Mouse (Mus musculus) liver, embryonic 11.5 days (tissue): ENCODE data around the gene Pip4k2a. TPM values are rescaled to one million over a fixed set of nuclear protein-coding genes. Genes with fewer than 3 reads are reported as not detected.
A peak's percentile ranks its signal among the peaks of the same experiment; 100 is the strongest.

ENCODE experiments used
- ATAC-seq: fragments of 200-750 bp; cut with Nextera tagmentation; replicated peaks from 2 replicates; pipeline ENCODE4 v1.8.0; 2017; ENCODE audit warnings: moderate number of reproducible peaks, mild to moderate bottlenecking, moderate TSS enrichment, moderate library complexity; ENCODE audit not compliant: low FRiP score
- DNase-seq: peaks from one replicate; pipeline ENCODE4 v3.0.0-alpha.2; 2017; ENCODE audit warnings: low spot score
- H3K27ac ChIP-seq: fragments of 300-500 bp; sonication (generic); 2 replicates; pipeline ENCODE4 v1.5.1; 2014; ENCODE audit warnings: mild to moderate bottlenecking, low read depth, low read length, control low read depth
- H3K27me3 ChIP-seq: fragments of 300-500 bp; sonication (generic); replicated peaks from 2 replicates; pipeline ENCODE4 v1.6.1; 2014; ENCODE audit warnings: low read length, mixed read lengths; ENCODE audit not compliant: control insufficient read depth, insufficient read depth
- H3K36me3 ChIP-seq: fragments of 300-500 bp; sonication (generic); 2 replicates; pipeline ENCODE4 v1.6.1; 2014; ENCODE audit warnings: mild to moderate bottlenecking, low read length, moderate library complexity, mixed read lengths; ENCODE audit not compliant: control insufficient read depth, insufficient read depth
- H3K4me1 ChIP-seq: fragments of 300-500 bp; sonication (generic); replicated peaks from 2 replicates; pipeline ENCODE4 v1.6.1; 2014; ENCODE audit warnings: low read length, mixed read lengths; ENCODE audit not compliant: control insufficient read depth, insufficient read depth
- H3K4me2 ChIP-seq: fragments of 300-500 bp; sonication (generic); 2 replicates; pipeline ENCODE4 v1.6.1; 2014; ENCODE audit warnings: mild to moderate bottlenecking, control low read depth, moderate library complexity
- H3K4me3 ChIP-seq: fragments of 300-500 bp; sonication (generic); 2 replicates; pipeline ENCODE4 v1.5.1; 2014; ENCODE audit warnings: low read depth, low read length, control low read depth
- H3K9ac ChIP-seq: fragments of 300-500 bp; sonication (generic); 2 replicates; pipeline ENCODE4 v1.6.1; 2014; ENCODE audit warnings: low read depth, low read length, control low read depth
- H3K9me3 ChIP-seq: fragments of 300-500 bp; sonication (generic); 2 replicates; pipeline ENCODE4 v1.6.1; 2016; ENCODE audit warnings: low read length, inconsistent platforms, mixed read lengths; ENCODE audit not compliant: control insufficient read depth
- WGBS: fragments of 180-500 bp; shearing (Covaris S2); extraction: QIAGEN DNeasy Blood & Tissue Kit; methylation state at CpG from one replicate; pipeline ENCODE4 v1.1.7; 2014; 5-methylcytosine and 5-hydroxymethylcytosine counted together
- polyA plus RNA-seq: library from polyadenylated mRNA; unstranded; fragments of >200 nt; fragmentation: Nextera tagmentation; extraction: Ambion mirVana; gene quantifications from 2 replicates; pipeline ENCODE4 v1.2.1, GENCODE M21; 2014

Pip4k2a gene
- polyA plus RNA-seq, 1 experiment from 2014 or later, result 20.5 TPM

GRCm38 (mm10) chr2:18923098-18923649, 74.8 kb downstream of the Pip4k2a start:
- H3K27ac ChIP-seq, result no peak overlapping the region
- WGBS, result 78% methylated on average over 9 of the region's 9 CpGs
- H3K36me3 ChIP-seq, result no peaks in the 10 kb centered on the region
- ATAC-seq, result no peak
- no peak overlapping the region for H3K4me3 ChIP-seq
- no peaks in the 10 kb centered on the region for H3K27me3 ChIP-seq
- peaks cover 29% of the 10 kb centered on the region for H3K4me1 ChIP-seq
- H3K9me3 ChIP-seq, result no peaks in the 10 kb centered on the region
- no peak overlapping the region for H3K4me2 ChIP-seq
- H3K9ac ChIP-seq, result no peak overlapping the region
- DNase-seq, result no peak

- Histone ChIP-seq H3K27ac (no peak overlapping the region), H3K4me1 (peaks cover 31% of the 10 kb centered on the region), H3K27me3 (no peaks in the 10 kb centered on the region), H3K4me2 (no peak overlapping the region), H3K36me3 (no peaks in the 10 kb centered on the region), H3K4me3 (no peak overlapping the region), H3K9ac (no peak overlapping the region), H3K9me3 (no peaks in the 10 kb centered on the region)
- no peak for ATAC-seq
- no peak for DNase-seq
- 71% methylated on average over 1 of the region's 1 CpGs for WGBS
Measured at GRCm38 (mm10) chr2:18921570-18922180, 76.3 kb downstream of the Pip4k2a start.

GRCm38 (mm10) chr2:18920461-18920877, 77.5 kb downstream of the Pip4k2a start:
- Histone ChIP-seq H3K36me3 (no peaks in the 10 kb centered on the region), H3K27ac (no peak overlapping the region), H3K27me3 (no peaks in the 10 kb centered on the region), H3K9me3 (no peaks in the 10 kb centered on the region), H3K9ac (no peak overlapping the region), H3K4me1 (peaks cover 40% of the 10 kb centered on the region), H3K4me3 (no peak overlapping the region), H3K4me2 (no peak overlapping the region)
- ATAC-seq (no peak), DNase-seq (no peak)
- 49% methylated on average over 2 of the region's 2 CpGs for WGBS

GRCm38 (mm10) chr2:18919797-18920354, 78.0 kb downstream of the Pip4k2a start:
- WGBS, result 59% methylated on average over 5 of the region's 5 CpGs
- H3K9me3 ChIP-seq, result no peaks in the 10 kb centered on the region
- DNase-seq (no peak), ATAC-seq (no peak)
- peaks cover 43% of the 10 kb centered on the region for H3K4me1 ChIP-seq
- no peak overlapping the region for H3K4me3 ChIP-seq
- no peak overlapping the region for H3K9ac ChIP-seq
- no peaks in the 10 kb centered on the region for H3K27me3 ChIP-seq
- H3K27ac ChIP-seq, result no peak overlapping the region
- H3K36me3 ChIP-seq, result no peaks in the 10 kb centered on the region
- no peak overlapping the region for H3K4me2 ChIP-seq

GRCm38 (mm10) chr2:18917838-18918237, 80.1 kb downstream of the Pip4k2a start:
- no peak overlapping the region for H3K27ac ChIP-seq
- no peak overlapping the region for H3K4me2 ChIP-seq
- 0 out of 2 replicates have a peak, but pooled peaks have one; percentile 39 for ATAC-seq
- WGBS, result 56% methylated on average over 2 of the region's 2 CpGs
- peaks cover 51% of the 10 kb centered on the region for H3K4me1 ChIP-seq
- H3K27me3 ChIP-seq, result no peaks in the 10 kb centered on the region
- H3K9ac ChIP-seq, result no peak overlapping the region
- H3K4me3 ChIP-seq, result no peak overlapping the region
- H3K9me3 ChIP-seq, result no peaks in the 10 kb centered on the region
- H3K36me3 ChIP-seq, result no peaks in the 10 kb centered on the region
- no peak for DNase-seq

- Histone ChIP-seq H3K9me3 (no peaks in the 10 kb centered on the region), H3K4me3 (no peak overlapping the region), H3K27ac (no peak overlapping the region), H3K4me2 (no peak overlapping the region), H3K27me3 (no peaks in the 10 kb centered on the region), H3K36me3 (no peaks in the 10 kb centered on the region), H3K4me1 (peaks cover 53% of the 10 kb centered on the region), H3K9ac (no peak overlapping the region)
- DNase-seq, result no peak
- WGBS, result 72% methylated on average over 1 of the region's 1 CpGs
- no peak for ATAC-seq
Measured at GRCm38 (mm10) chr2:18917380-18917750, 80.6 kb downstream of the Pip4k2a start.

GRCm38 (mm10) chr2:18916615-18917379, 81.1 kb downstream of the Pip4k2a start:
- Histone ChIP-seq H3K4me1 (peaks cover 56% of the 10 kb centered on the region), H3K9ac (no peak overlapping the region), H3K27ac (no peak overlapping the region), H3K27me3 (no peaks in the 10 kb centered on the region), H3K4me2 (peak overlapping the region; percentile 10; the same call in 1 of the 2 replicates), H3K4me3 (no peak overlapping the region), H3K9me3 (no peaks in the 10 kb centered on the region), H3K36me3 (no peaks in the 10 kb centered on the region)
- ATAC-seq, result no peak
- no peak for DNase-seq
- 52% methylated on average over 14 of the region's 14 CpGs for WGBS

GRCm38 (mm10) chr2:18916042-18916407, 81.9 kb downstream of the Pip4k2a start:
- no peak overlapping the region for H3K4me3 ChIP-seq
- H3K4me2 ChIP-seq, result no peak overlapping the region
- H3K36me3 ChIP-seq, result no peaks in the 10 kb centered on the region
- H3K27me3 ChIP-seq, result no peaks in the 10 kb centered on the region
- ATAC-seq (peak; percentile 12; the same call in 1 of the 2 replicates), DNase-seq (no peak)
- H3K9ac ChIP-seq, result no peak overlapping the region
- H3K4me1 ChIP-seq, result peaks cover 59% of the 10 kb centered on the region
- WGBS, result 25% methylated on average over 2 of the region's 2 CpGs
- no peak overlapping the region for H3K27ac ChIP-seq
- no peaks in the 10 kb centered on the region for H3K9me3 ChIP-seq
